Mouse (Mus musculus) G1E (cell line): ENCODE results near the gene Kcnb1.

Experiments
- CTCF ChIP-seq: IDR thresholded peaks from 2 replicates; pipeline ENCODE4 v1.5.1; 2012; ENCODE audit warnings: low read depth, low read length, inconsistent platforms, mixed read lengths
- GATA1 ChIP-seq: IDR thresholded peaks from 2 replicates; pipeline ENCODE4 v1.6.1; 2012; ENCODE audit warnings: borderline replicate concordance, low read length, inconsistent platforms, mixed read lengths
- GATA2 ChIP-seq: IDR thresholded peaks from 2 replicates; pipeline ENCODE4 v1.6.1; 2012; ENCODE audit warnings: low read depth, low read length, inconsistent platforms, borderline replicate concordance
- TAL1 ChIP-seq: conservative IDR thresholded peaks from 2 replicates; pipeline ENCODE4 v1.6.1; 2012; ENCODE audit warnings: low read depth, low read length, inconsistent platforms, mixed read lengths

DNA sequence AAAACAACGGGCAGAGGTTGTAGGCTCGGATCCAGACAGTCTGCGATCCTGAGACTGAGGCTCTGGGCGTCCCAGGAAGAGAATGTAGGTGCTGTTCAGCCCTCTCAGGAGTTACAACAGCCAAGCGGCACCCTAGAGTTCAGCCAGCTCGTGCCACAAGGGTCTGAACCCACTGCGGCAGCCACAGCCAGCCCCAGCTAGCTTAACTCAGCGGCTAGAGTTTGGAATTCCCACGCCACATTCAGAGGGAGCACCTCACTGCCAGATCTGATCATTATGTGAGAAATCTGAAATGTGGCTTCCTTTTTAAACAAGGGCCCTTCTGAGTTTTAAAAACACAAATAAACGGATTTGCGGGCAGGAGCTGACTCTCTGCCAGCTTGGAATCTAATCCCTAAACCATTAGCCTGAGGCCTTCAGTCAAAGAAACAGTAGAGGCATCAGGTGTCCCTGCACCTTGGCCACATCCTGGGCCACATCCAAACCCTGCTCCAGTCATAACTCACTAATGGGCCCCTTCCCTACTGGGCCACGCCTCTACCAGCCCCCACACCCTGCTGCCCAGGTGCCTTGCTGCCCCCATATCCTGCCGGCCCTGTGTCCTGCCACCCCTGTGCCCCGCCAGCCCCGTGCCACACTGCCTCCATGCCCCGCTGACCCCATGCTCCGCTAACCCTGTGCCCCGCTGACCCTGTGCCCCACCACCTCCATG is 16.1 kb upstream of the Kcnb1 start:
- TF ChIP-seq CTCF (no peak), TAL1 (no peak), GATA1 (no peak), GATA2 (no peak)
